Mouse (Mus musculus): ENCODE data around the gene Dlgap4.

Dlgap4 gene

GRCm38 (mm10) chr2:156717320-156718281 is 104.1 kb downstream of the Dlgap4 start:
- DNase-seq (ENCODE audit: low read depth), result no peak

GRCm38 (mm10) chr2:156718793-156719192 is 105.3 kb downstream of the Dlgap4 start:
- DNase-seq (ENCODE audit: low read depth), result no peak

GRCm38 (mm10) chr2:156719549-156720312 is 106.2 kb downstream of the Dlgap4 start:
- no peak for DNase-seq (ENCODE audit: low read depth)

- DNase-seq (ENCODE audit: low read depth), result no peak
Observed at GRCm38 (mm10) chr2:156720313-156720674, 106.8 kb downstream of the Dlgap4 start.

GRCm38 (mm10) chr2:156720675-156721553 is 107.4 kb downstream of the Dlgap4 start:
- DNase-seq (ENCODE audit: low read depth), result peak; percentile 85

- DNase-seq (ENCODE audit: low read depth), result no peak
Observed at GRCm38 (mm10) chr2:156721554-156722070, 108.1 kb downstream of the Dlgap4 start.

- peak; percentile 72 for DNase-seq (ENCODE audit: low read depth)
Observed at GRCm38 (mm10) chr2:156722071-156722575, 108.6 kb downstream of the Dlgap4 start.

GRCm38 (mm10) chr2:156722752-156723151 is 109.2 kb downstream of the Dlgap4 start:
- DNase-seq (ENCODE audit: low read depth), result no peak

- no peak for DNase-seq (ENCODE audit: low read depth)
Observed at GRCm38 (mm10) chr2:156723899-156724523, 110.5 kb downstream of the Dlgap4 start.

- DNase-seq (ENCODE audit: low read depth), result no peak
Observed at GRCm38 (mm10) chr2:156724871-156725270, 111.4 kb downstream of the Dlgap4 start.

GRCm38 (mm10) chr2:156726344-156726743 is 112.8 kb downstream of the Dlgap4 start:
- peak; percentile 61 for DNase-seq (ENCODE audit: low read depth)

GRCm38 (mm10) chr2:156726878-156727277 is 113.4 kb downstream of the Dlgap4 start:
- DNase-seq (ENCODE audit: low read depth), result no peak

- DNase-seq (ENCODE audit: low read depth), result no peak
Observed at GRCm38 (mm10) chr2:156729537-156730469, 116.3 kb downstream of the Dlgap4 start.

GRCm38 (mm10) chr2:156730501-156730921 is 117.0 kb downstream of the Dlgap4 start:
- DNase-seq (ENCODE audit: low read depth), result no peak

- no peak for DNase-seq (ENCODE audit: low read depth)
Observed at GRCm38 (mm10) chr2:156731592-156731991, 118.1 kb downstream of the Dlgap4 start.

GRCm38 (mm10) chr2:156732109-156732508 is 118.6 kb downstream of the Dlgap4 start:
- peak; percentile 99 for DNase-seq (ENCODE audit: low read depth)

GRCm38 (mm10) chr2:156735761-156736335 is 122.3 kb downstream of the Dlgap4 start:
- no peak for DNase-seq (ENCODE audit: low read depth)

GRCm38 (mm10) chr2:156736846-156737245 is 123.3 kb downstream of the Dlgap4 start:
- DNase-seq (ENCODE audit: low read depth), result no peak

- DNase-seq (ENCODE audit: low read depth), result no peak
Observed at GRCm38 (mm10) chr2:156737976-156738375, 124.5 kb downstream of the Dlgap4 start.
